Mouse (Mus musculus) midbrain, postnatal 0 days (tissue): ENCODE results near the gene Bak1. TPM values are rescaled to one million over a fixed set of nuclear protein-coding genes. Genes with fewer than 3 reads are reported as not detected.
A peak's percentile ranks its signal among the peaks of the same experiment; 100 is the strongest.
"Not testable (repeated sequence)": the region's sequence is repeated elsewhere in the genome, so short reads cannot be mapped to it uniquely, and the experiment has no call there.

Source experiments
- ATAC-seq: fragments of 200-750 bp; cut with Nextera tagmentation; 2 replicates; pipeline ENCODE4 v1.8.0; 2017; ENCODE audit warnings: moderate number of reproducible peaks, mild to moderate bottlenecking, moderate TSS enrichment, moderate library complexity; ENCODE audit not compliant: low FRiP score
- DNase-seq: peaks from one replicate; pipeline ENCODE4 v3.0.0-alpha.2; 2015; ENCODE audit warnings: low spot score
- H3K27ac ChIP-seq: fragments of 300-500 bp; sonication (generic); 2 replicates; pipeline ENCODE4 v1.5.1; 2014; ENCODE audit warnings: low read depth, mild to moderate bottlenecking, low read length, mixed read lengths
- H3K27me3 ChIP-seq: fragments of 300-500 bp; sonication (generic); 2 replicates; pipeline ENCODE4 v1.6.1; 2014; ENCODE audit warnings: low read length, control low read depth, mixed read lengths; ENCODE audit not compliant: insufficient read depth
- H3K36me3 ChIP-seq: fragments of 300-500 bp; sonication (generic); 2 replicates; pipeline ENCODE4 v1.6.1; 2014; ENCODE audit warnings: low read length, control low read depth, mixed read lengths; ENCODE audit not compliant: insufficient read depth
- H3K4me1 ChIP-seq: fragments of 300-500 bp; sonication (generic); 2 replicates; pipeline ENCODE4 v1.6.1; 2014; ENCODE audit warnings: mild to moderate bottlenecking, control low read depth, antibody characterized with exemption, low read length, mixed read lengths; ENCODE audit not compliant: insufficient read depth
- H3K4me2 ChIP-seq: fragments of 300-500 bp; sonication (generic); 2 replicates; pipeline ENCODE4 v1.6.1; 2014; ENCODE audit warnings: low read depth, mild to moderate bottlenecking, low read length, mixed read lengths; ENCODE audit not compliant: poor library complexity, severe bottlenecking
- H3K4me3 ChIP-seq: fragments of 300-500 bp; sonication (generic); 2 replicates; pipeline ENCODE4 v1.5.1; 2014; ENCODE audit warnings: low read depth, mild to moderate bottlenecking, low read length, moderate library complexity
- H3K9ac ChIP-seq: fragments of 300-500 bp; sonication (generic); replicated peaks from 2 replicates; pipeline ENCODE4 v1.6.1; 2014; ENCODE audit warnings: mild to moderate bottlenecking, low read length, moderate library complexity, mixed read lengths; ENCODE audit not compliant: poor library complexity, severe bottlenecking
- H3K9me3 ChIP-seq: fragments of 300-500 bp; sonication (generic); 2 replicates; pipeline ENCODE4 v1.6.1; 2016; ENCODE audit warnings: low read length, control low read depth
- CTCF ChIP-seq: IDR thresholded peaks from 2 replicates; pipeline ENCODE4 v1.5.1; 2016; ENCODE audit warnings: antibody characterized with exemption, mild to moderate bottlenecking
- WGBS: fragments of 180-500 bp; shearing (Covaris S2); extraction: QIAGEN DNeasy Blood & Tissue Kit; methylation state at CpG from one replicate; pipeline ENCODE4 v1.1.7; 2014; 5-methylcytosine and 5-hydroxymethylcytosine counted together
- polyA plus RNA-seq: library from polyadenylated mRNA; unstranded; fragments of >200 nt; fragmentation: Nextera tagmentation; extraction: Ambion mirVana; gene quantifications from 2 replicates; pipeline ENCODE4 v1.2.1, GENCODE M21; 2015
- total RNA-seq: library from RNA; depleted of rRNA; stranded (reverse); fragments of >200 nt; gene quantifications from 2 replicates; pipeline ENCODE4 v1.2.3, GENCODE M21; 2014

The Bak1 gene
- total and polyA plus RNA-seq, 2 experiments from 2014 or later: 5.3 to 82.4 TPM

DNA sequence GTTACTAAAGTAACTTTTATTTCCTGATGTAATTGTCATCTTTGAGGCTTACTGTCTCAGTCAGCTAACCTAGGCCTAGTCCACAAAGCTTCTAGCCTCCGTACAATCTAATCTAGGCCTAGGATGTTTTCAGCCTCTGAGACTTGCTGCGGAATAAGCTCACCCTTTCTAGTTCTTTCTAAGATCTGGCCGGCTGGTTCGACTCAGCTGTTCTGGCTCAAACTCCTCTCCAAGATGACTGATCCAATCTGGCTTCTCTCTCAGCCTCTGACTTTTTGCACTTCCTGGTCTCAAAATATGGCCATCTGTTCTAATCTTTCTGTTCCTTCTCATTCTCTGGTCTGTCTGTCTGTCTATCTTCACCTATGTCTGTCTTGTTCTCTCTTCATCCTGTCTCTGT is 45.4 kb downstream of the Bak1 start:
- peaks cover 5% of the 10 kb centered on the region; the same call in 1 of the 2 replicates for H3K36me3 ChIP-seq
- WGBS: 96% methylated on average over 4 of the region's 4 CpGs
- H3K27ac ChIP-seq: no peak overlapping the region
- ATAC-seq (no peak), DNase-seq (no peak)
- H3K9ac ChIP-seq: no peak overlapping the region
- no peaks in the 10 kb centered on the region for H3K27me3 ChIP-seq
- H3K4me3 ChIP-seq: no peak overlapping the region
- TF ChIP-seq CTCF: no peak
- no peak overlapping the region for H3K4me2 ChIP-seq
- H3K9me3 ChIP-seq: no peaks in the 10 kb centered on the region
- H3K4me1 ChIP-seq: no peaks in the 10 kb centered on the region

DNA sequence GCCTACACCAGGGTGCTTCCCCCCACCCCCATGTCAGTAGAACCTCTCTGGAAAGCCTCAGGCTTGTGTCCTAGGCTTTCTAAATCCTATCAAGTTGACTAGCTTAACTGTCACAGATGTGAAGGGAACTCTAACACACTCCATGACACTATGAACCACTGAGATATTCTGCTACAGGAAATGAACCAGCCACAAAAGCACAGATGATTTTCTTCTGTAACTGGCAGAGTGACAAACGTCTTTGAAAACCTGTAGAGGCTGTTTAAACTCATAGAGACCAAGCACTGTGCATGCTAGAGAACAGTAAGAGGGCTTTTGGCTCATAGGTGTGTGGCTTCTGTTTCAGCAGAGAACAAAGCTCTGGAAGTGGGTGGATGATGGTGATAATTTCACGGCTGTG is 47.8 kb downstream of the Bak1 start:
- TF ChIP-seq CTCF: no peak
- no peak for DNase-seq

DNA sequence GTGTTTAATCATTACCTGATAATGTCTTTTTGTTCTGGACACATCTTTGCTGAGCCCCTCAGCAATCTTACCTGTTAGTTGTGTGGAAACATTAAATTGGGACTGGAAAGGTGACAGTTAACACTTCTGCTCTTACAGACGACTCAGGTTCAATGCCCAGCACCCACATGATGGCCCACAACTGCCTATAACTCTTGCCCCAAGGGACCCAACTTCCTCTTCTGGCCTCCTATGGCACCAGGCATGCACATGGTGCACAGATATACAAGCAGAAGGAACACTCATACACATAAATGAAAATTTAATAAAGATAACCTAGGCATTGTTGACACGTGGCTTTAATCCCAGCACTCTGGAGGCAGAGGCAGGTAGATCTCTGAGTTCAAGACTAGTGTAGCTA is 49.4 kb downstream of the Bak1 start:
- TF ChIP-seq CTCF: no peak
- no peaks in the 10 kb centered on the region for H3K27me3 ChIP-seq
- no peaks in the 10 kb centered on the region for H3K9me3 ChIP-seq
- H3K9ac ChIP-seq: no peak overlapping the region
- ATAC-seq: no peak
- H3K4me2 ChIP-seq: no peak overlapping the region
- H3K36me3 ChIP-seq: peaks cover 5% of the 10 kb centered on the region
- H3K4me3 ChIP-seq: no peak overlapping the region
- DNase-seq: no peak
- WGBS: 87% methylated on average over 2 of the region's 2 CpGs
- no peak overlapping the region for H3K27ac ChIP-seq
- no peaks in the 10 kb centered on the region; the same call in 1 of the 2 replicates for H3K4me1 ChIP-seq

More for the DNA sequence above, 47.8 kb downstream of the Bak1 start:
- H3K27me3 ChIP-seq: no peaks in the 10 kb centered on the region
- no peaks in the 10 kb centered on the region; the same call in 1 of the 2 replicates for H3K4me1 ChIP-seq
- no peak overlapping the region for H3K9ac ChIP-seq
- 76% methylated on average over 2 of the region's 2 CpGs for WGBS
- H3K4me3 ChIP-seq: no peak overlapping the region
- H3K27ac ChIP-seq: no peak overlapping the region
- no peaks in the 10 kb centered on the region for H3K9me3 ChIP-seq
- H3K36me3 ChIP-seq: peaks cover 5% of the 10 kb centered on the region; the same call in 1 of the 2 replicates
- no peak for ATAC-seq
- H3K4me2 ChIP-seq: no peak overlapping the region

DNA sequence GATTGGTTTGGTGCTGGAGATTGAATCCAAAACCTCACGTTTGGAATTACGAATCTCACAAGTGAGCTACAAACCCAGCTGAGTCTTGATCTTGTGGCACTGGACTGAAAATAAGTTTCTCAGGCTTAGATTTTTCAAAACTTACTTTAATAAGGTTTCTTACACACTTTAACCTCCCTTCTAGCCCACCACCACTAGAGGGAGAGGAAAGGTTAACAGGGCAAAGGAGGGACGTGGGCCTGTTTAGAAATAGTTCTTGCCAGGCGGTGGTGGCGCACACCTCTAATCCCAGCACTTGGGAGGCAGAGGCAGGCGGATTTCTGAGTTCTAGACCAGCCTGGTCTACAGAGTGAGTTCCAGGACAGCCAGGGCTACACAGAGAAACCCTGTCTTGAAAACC is 51.5 kb downstream of the Bak1 start:
- not testable (repeated sequence) for H3K4me3 ChIP-seq, H3K27me3 ChIP-seq, ATAC-seq, H3K4me1 ChIP-seq, H3K9ac ChIP-seq, H3K36me3 ChIP-seq, H3K27ac ChIP-seq, H3K4me2 ChIP-seq, H3K9me3 ChIP-seq, DNase-seq
- 92% methylated on average over 6 of the region's 6 CpGs for WGBS
- peak; percentile 30 for TF ChIP-seq CTCF

- Histone ChIP-seq H3K36me3 (peaks cover 10% of the 10 kb centered on the region), H3K27me3 (no peaks in the 10 kb centered on the region), H3K4me3 (no peak overlapping the region), H3K9ac (no peak overlapping the region), H3K27ac (no peak overlapping the region), H3K9me3 (no peaks in the 10 kb centered on the region), H3K4me2 (no peak overlapping the region), H3K4me1 (peaks cover 8% of the 10 kb centered on the region)
- peak; percentile 46 for TF ChIP-seq CTCF
- ATAC-seq (no peak), DNase-seq (no peak)
These were observed 53.4 kb downstream of the Bak1 start for GRCm38 (mm10) chr17:26975415-26975814.

- ATAC-seq (no peak), DNase-seq (no peak)
- Histone ChIP-seq H3K4me2 (no peak overlapping the region; the same call in 1 of the 2 replicates), H3K36me3 (peaks cover 13% of the 10 kb centered on the region), H3K4me3 (no peak overlapping the region), H3K4me1 (peaks cover 8% of the 10 kb centered on the region), H3K9me3 (no peaks in the 10 kb centered on the region), H3K9ac (no peak overlapping the region), H3K27me3 (no peaks in the 10 kb centered on the region), H3K27ac (no peak overlapping the region)
- WGBS: 92% methylated on average over 15 of the region's 15 CpGs
- no peak for TF ChIP-seq CTCF
These were observed 54.3 kb downstream of the Bak1 start for GRCm38 (mm10) chr17:26974547-26974946.
